Mouse (Mus musculus): ENCODE results near the gene Phb2.

Phb2 gene

DNA sequence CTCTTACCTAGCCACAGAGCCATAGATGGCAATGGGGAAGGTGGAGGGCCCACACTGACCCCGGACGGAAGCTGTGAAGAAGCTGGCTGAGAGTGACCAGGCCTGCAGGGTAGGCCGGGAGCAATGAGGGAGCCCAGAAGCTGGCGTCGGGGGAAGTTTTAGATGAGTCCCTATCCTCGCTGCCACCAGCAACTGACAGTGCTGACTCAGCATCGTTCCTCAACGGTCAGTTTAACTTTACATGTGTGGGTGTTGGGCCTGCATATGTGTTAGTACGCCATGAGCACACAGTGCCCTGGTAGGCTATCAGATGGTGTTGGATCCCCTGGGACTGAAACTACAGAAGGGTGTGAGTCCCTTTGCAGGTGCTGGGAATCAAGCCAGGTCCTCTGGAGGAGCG is 12.3 kb downstream of the Phb2 start:
- DNase-seq: no peak

DNA sequence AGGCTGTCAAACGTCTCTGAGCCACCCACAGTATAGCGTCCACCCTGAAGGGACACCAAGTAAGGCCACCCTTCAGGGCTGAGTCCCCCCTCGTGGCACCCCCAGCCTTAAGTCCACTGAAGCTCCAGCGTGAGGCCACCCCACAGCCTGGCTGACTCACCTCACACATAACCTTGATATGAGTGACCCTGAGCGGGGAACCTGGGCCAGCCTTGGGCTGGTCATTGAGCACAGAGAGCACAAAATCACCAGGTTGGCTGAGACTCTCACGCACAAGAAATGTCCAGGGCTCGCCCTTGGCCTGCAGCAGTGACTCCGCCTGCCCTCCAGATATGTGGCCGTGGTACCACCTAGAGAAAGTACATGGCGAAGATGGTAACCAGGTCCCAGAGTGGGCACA is 16.5 kb downstream of the Phb2 start:
- DNase-seq: no peak

DNA sequence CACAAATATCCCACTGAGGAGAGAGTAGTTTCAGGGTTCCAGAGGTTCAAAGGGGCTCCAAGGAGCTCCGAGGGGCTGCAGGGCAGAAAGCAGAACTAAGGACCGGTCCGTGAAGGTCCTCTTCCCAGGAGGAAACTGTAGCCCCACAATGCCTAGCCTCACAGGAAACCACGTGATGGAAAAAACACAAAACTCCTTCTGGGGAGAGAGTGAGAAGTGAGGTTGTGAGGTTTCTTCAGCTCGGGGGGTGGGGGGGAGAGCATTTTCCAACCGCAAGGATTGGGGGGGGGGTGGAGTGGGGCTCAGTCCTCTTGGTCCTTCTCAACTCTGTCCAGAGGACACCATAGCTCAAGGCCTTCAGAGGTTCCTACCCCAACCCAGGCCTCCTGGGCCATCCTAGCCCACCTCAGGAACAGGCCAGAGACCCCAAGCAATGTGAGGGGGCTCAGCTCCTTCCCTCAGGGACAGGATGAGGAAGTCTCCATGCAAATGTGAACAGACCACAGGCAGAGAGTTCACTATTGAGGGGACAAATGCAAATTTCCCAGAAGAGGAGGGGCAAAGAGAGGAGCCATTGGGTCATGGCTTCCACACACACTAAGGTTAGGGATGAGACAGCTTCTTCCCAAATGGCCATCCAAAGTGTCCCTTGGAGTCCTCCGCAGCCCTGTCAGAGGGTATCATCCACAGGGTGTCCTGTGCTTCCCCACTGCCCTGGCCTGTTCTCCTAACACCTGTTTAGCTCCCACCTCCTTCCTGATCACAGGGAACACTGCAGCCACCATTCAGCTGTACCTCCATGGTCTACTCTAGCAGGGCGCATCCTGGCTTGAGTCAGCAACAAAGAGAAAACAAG is 17.9 kb downstream of the Phb2 start:
- DNase-seq: no peak

- no peak for DNase-seq
These were observed 18.9 kb downstream of the Phb2 start for GRCm38 (mm10) chr6:124731038-124731437.

GRCm38 (mm10) chr6:124732476-124733370 is 20.6 kb downstream of the Phb2 start:
- no peak for DNase-seq

DNA sequence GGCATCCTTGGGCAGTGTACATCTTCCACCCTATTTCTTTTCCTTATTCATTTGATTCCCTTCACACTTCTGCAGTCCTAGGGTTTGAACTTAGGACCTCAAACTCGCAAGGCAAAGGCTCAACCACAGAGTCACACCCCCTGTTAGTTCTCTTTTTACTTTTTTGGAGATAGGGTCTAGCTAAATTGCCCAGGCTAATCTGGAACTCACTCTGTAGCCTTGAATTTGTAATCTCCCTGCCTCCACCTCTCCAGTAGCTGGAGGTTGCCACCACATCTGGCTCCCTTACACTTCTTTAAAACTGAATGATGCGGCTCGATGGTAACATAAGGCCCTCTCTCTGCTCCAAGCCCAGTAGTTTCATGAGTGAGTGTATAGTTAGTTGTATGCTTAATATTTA is 22.3 kb downstream of the Phb2 start:
- DNase-seq: no peak

DNA sequence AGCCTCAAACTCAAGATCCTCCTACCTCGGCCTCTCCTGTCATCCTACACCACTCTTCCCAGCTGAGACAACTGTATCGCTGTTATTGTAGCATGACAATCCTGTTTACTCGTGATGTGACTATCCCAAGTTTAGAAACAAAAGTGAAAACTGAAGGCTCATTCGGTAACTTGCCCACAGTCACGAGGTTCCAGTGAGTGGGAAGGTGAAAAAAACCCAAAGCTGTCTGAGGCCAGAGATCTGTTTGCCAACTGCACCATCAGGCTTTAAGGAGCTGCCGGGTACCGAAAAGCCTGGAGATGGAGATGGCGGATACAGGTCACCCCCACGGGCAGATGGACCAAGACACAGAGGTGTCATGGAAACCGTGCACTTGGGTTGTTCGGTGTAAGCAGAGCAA is 24.9 kb downstream of the Phb2 start:
- no peak for DNase-seq

DNA sequence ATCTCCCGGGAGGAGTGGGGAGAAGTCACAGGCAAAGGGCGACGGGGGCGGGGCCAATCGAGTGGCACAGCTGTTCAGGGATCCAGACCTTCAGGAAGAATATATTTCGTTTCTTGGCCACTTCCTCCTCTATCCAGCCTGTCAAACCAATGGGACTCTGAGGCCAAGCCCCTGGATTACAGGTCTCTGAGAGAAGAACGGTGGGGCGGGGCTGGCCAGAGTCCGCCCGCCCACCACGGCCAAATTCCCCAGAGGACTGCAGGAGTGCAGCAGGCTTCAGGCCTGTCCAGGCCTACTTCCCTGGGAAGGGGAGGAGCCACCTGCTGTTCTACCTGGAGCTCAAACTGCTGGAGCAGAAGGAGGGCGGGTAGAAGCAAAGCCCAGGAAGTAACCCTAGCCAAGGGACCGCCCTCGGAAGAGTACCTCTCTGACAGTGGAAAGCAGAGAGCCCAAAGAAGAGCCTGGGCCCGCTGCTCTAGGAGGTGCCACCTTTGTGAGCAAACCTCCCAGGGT is 26.4 kb downstream of the Phb2 start, which contains the start of gene Ptpn6:
Gene Ptpn6, minus strand, starts transcription at position 204 of the 513 bp plus-strand sequence.
- no peak for DNase-seq

GRCm38 (mm10) chr6:124739231-124739796 is 27.2 kb downstream of the Phb2 start:
- DNase-seq: no peak

- no peak for DNase-seq
These were observed 28.2 kb downstream of the Phb2 start for GRCm38 (mm10) chr6:124740211-124740887.

- peak; percentile 89 for DNase-seq
These were observed 29.0 kb downstream of the Phb2 start, which contains the start of gene Grcc10 for GRCm38 (mm10) chr6:124740888-124741761. Grcc10 (minus strand) TSS chr6:124741374.

DNA sequence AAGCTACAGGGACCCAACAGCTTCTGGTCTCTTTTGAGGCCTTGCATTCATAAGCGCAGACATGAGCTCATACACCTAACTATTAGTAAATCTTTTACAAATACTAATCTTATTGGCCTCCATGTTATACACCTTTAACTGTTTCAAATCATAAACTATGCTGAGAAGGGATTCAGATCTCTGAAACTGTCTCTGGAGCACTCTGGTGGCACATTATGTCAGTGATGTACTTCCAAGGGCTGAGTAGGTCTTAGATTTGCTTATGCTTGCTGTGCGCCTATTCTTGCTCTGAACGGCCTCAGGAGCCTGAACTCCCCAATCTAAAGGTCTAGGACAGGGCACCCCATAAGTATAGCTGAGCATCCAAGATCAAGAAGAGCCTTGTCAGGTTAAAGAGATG is 29.7 kb downstream of the Phb2 start:
- DNase-seq: no peak

DNA sequence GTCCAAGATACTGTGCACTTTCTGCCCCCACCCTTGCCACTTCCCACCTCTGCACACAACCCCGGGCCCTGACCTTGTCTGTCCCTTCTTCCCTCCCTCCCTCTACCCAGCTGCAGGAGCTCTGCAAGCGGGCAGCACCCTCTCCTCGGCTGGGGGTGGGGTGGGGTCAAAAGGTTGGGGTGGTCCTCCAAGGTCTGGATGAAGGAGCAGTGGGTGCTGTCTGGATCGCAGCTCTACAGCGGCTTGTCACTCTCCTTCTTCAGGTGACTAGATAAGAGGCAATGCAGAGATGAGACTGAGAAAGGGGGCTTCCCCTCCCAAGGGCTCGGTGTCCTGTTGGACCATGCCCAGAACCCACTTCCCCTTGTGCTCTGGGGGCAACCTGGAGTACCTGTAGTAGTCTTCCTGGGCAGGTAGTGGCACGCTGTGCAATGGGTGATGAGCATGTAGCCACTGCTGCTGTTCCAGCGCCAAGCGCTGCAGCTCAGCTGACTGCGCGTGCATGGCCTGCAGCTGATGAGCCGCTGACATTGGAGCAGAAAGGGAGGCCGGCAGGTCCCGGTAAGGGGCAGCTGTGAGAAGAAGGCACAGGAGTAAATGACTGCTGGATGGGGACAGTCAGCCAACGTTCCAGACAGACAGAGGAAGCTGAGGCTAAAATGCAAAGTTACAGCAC is 30.8 kb downstream of the Phb2 start:
- no peak for DNase-seq

DNA sequence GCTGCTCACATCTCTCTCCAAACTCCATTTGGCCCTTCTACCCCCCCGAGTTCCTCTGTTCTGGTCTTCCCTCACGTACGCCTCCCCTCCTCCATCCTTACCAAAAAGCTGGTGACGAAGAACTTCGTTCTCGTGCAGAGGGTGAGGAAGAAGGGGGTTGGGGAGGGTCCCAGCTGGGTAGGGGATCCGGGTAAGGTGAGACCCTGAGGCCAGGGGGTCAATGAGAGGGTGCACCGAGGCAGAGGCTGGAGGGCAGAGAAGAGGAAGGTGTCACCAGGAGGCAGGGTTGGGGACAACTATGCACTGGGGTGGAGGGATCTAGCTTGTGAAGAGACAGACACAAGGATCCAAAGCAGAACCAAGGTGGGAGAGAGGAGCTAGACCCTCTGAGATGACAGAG is 31.5 kb downstream of the Phb2 start:
- no peak for DNase-seq

DNA sequence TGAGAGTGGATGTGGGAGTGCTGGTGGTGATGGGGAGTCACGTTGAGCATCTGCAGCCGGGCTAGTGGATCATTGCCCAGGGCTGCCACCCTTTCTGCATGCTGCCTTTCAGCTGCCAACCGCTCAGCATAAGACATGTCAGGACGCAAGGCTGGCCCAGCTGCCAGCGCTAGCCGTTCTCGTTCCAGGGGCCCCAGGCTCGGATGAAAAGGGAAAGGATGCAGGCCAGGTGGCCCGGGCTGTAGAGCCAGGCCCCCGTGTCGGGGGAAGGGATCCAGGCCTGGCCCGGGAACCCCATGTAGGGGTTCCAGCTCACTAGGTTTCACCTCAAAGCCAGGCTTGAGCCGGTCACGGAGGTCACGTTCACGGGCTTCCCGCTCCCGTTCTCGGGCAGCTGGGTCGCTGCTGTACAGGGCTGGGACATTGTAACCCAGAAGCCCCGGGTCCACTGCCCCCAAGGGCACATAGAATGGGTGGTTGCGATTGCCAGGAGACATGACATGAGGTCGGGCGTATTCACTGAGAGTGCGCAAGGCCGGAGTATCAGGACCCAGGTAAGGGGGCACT is 32.7 kb downstream of the Phb2 start:
- DNase-seq: no peak

DNA sequence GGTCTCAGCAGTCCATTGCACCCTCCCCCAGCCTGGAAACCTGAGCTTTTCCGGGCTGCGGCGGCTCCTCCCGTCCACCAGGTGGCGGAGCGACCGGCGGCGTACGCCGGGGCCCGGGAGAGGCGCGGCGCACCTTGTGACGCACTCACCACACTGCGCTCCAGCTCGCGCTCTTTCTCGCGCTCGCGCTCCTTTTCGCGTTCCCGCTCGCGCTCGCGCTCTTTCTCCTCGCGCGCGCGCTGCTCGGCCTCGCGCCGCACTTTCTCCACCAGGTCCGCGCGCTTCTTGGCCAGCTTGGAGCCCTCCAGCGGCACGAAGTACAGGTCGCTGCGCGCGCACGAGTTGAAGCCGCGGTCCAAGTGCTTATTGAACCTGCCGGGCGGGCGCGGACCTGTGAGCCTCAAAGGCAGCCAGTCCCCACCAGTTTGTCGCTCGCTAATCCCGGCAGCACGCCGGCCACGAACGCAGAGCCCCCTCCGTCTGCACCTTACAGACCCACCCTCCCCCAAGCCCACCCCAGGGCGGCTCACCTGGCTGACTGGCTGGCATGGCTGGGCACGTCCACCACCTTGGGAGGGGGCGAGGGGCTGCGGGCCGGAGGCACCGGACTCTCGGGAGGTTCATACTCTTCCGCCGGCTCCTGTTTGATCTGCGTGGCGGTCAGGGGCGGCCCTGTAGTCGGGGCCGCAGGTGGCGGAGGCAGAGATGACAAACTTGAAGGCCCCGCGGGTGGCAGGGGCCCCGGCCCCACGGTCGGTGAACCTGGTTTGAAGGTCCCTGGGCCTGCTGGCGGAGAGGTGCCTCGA is 33.6 kb downstream of the Phb2 start:
- DNase-seq: peak; percentile 96

DNA sequence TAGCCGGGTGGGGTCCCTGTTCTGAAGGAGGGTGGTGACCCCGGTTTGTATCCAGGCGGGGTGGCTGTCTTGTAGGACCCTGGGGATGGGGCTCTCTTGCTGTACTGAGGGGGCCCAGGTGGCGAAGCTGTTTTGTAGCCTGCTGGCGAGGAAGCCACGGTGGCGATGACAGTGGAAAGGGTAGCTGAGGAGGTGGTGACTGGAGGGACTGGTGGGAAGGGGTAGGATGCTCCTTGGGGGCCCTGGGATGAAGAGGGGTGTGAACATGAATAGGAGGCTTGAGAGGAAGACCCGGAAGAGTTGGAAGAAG is 34.1 kb downstream of the Phb2 start:
- DNase-seq: no peak

GRCm38 (mm10) chr6:124746654-124747632 is 34.8 kb downstream of the Phb2 start:
- no peak for DNase-seq

DNA sequence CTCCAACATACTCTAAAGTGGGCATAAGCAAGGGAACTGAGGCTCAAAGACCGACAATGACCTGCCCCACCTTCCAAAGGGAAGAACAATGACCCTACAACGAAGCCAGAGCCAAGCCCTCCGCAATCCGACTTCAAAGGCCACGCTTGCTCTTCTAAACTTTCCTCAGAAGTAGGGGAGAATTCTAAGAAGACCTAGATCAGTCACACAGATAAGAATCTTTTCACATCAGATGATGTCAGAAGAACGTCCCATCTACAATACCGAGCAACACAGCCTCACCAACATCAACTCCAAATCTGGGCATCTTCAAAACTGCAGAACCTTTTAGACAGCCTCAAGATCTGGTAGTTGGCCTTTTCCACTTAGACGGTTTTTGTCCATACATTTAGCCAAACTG is 38.3 kb downstream of the Phb2 start:
- no peak for DNase-seq

All from right cerebral cortex, postnatal 25 days (tissue).